Mouse (Mus musculus) brain, embryonic 14.5 days (tissue): Measurements from ENCODE around the gene Emilin1.

Source experiments
- CTCF ChIP-seq: fragments of 200-500 bp; IDR thresholded peaks from 2 replicates; pipeline ENCODE4 v1.5.1; 2012; ENCODE audit warnings: inconsistent platforms, mild to moderate bottlenecking, moderate library complexity, borderline replicate concordance; ENCODE audit not compliant: insufficient read depth, insufficient read length; ENCODE audit errors: extremely low read depth
- POLR2A ChIP-seq: fragments of 200-500 bp; IDR thresholded peaks from 2 replicates; pipeline ENCODE4 v1.6.1; 2012; ENCODE audit warnings: mild to moderate bottlenecking, inconsistent platforms, borderline replicate concordance; ENCODE audit not compliant: poor library complexity, insufficient read depth, insufficient read length, severe bottlenecking; ENCODE audit errors: extremely low read depth

GRCm38 (mm10) chr5:30914101-30914635, 966 bp downstream of the Emilin1 start:
- no peak for TF ChIP-seq POLR2A
- TF ChIP-seq CTCF: no peak
